Mouse (Mus musculus): ENCODE data around the gene Itga8.

The Itga8 gene

GRCm38 (mm10) chr2:12301431-12302170 lies at the start of gene Itga8:
TSS of gene Itga8 (minus strand) at chr2:12301922.
- DNase-seq (ENCODE audit: low read depth): peak; percentile 23

GRCm38 (mm10) chr2:12348914-12349313 lies 47.2 kb upstream of the Itga8 start:
- DNase-seq (ENCODE audit: low read depth): no peak

- DNase-seq (ENCODE audit: low read depth): no peak
These were observed 30.2 kb upstream of the Itga8 start for GRCm38 (mm10) chr2:12331962-12332361.

GRCm38 (mm10) chr2:12329620-12330019 lies 27.9 kb upstream of the Itga8 start:
- DNase-seq (ENCODE audit: low read depth): no peak

GRCm38 (mm10) chr2:12329068-12329407 lies 27.3 kb upstream of the Itga8 start:
- no peak for DNase-seq (ENCODE audit: low read depth)

GRCm38 (mm10) chr2:12328355-12329067 lies 26.8 kb upstream of the Itga8 start:
- DNase-seq (ENCODE audit: low read depth): no peak

GRCm38 (mm10) chr2:12327691-12328354 lies 26.1 kb upstream of the Itga8 start:
- no peak for DNase-seq (ENCODE audit: low read depth)

- DNase-seq (ENCODE audit: low read depth): peak; percentile 50
These were observed 25.5 kb upstream of the Itga8 start for GRCm38 (mm10) chr2:12327216-12327615.

GRCm38 (mm10) chr2:12325868-12326267 lies 24.1 kb upstream of the Itga8 start:
- DNase-seq (ENCODE audit: low read depth): no peak

GRCm38 (mm10) chr2:12325417-12325816 lies 23.7 kb upstream of the Itga8 start:
- DNase-seq (ENCODE audit: low read depth): no peak

- DNase-seq (ENCODE audit: low read depth): no peak
These were observed 19.2 kb upstream of the Itga8 start for GRCm38 (mm10) chr2:12320914-12321313.

GRCm38 (mm10) chr2:12318715-12319114 lies 17.0 kb upstream of the Itga8 start:
- no peak for DNase-seq (ENCODE audit: low read depth)

- DNase-seq (ENCODE audit: low read depth): no peak
These were observed 16.3 kb upstream of the Itga8 start for GRCm38 (mm10) chr2:12318036-12318435.

- no peak for DNase-seq (ENCODE audit: low read depth)
These were observed 15.6 kb upstream of the Itga8 start for GRCm38 (mm10) chr2:12317343-12317742.

- no peak for DNase-seq (ENCODE audit: low read depth)
These were observed 14.6 kb upstream of the Itga8 start for GRCm38 (mm10) chr2:12316361-12316760.

- DNase-seq (ENCODE audit: low read depth): no peak
These were observed 12.3 kb upstream of the Itga8 start for GRCm38 (mm10) chr2:12314028-12314427.

GRCm38 (mm10) chr2:12308466-12308865 lies 6.7 kb upstream of the Itga8 start:
- no peak for DNase-seq (ENCODE audit: low read depth)

- DNase-seq (ENCODE audit: low read depth): no peak
These were observed 5.6 kb upstream of the Itga8 start for GRCm38 (mm10) chr2:12307311-12307710.

GRCm38 (mm10) chr2:12305064-12305650 lies 3.4 kb upstream of the Itga8 start:
- no peak for DNase-seq (ENCODE audit: low read depth)

- DNase-seq (ENCODE audit: low read depth): no peak
These were observed 1.1 kb downstream of the Itga8 start for GRCm38 (mm10) chr2:12300449-12301228.

- no peak for DNase-seq (ENCODE audit: low read depth)
These were observed 4.4 kb downstream of the Itga8 start for GRCm38 (mm10) chr2:12297287-12297686.

GRCm38 (mm10) chr2:12295150-12295549 lies 6.6 kb downstream of the Itga8 start:
- no peak for DNase-seq (ENCODE audit: low read depth)

Data from c-Kit-positive CD71-positive TER-119-negative erythroid progenitor cells, embryonic 14.5 days (primary cell).